Mouse (Mus musculus) lung, embryonic 14.5 days (tissue): ENCODE measurements around the gene Smim20. TPM values are rescaled to one million over a fixed set of nuclear protein-coding genes. Genes with fewer than 3 reads are reported as not detected.

Experiments
- ATAC-seq: fragments of 200-750 bp; cut with Nextera tagmentation; 2 replicates; pipeline ENCODE4 v1.8.0; 2017; ENCODE audit warnings: mild to moderate bottlenecking, moderate TSS enrichment, moderate library complexity; ENCODE audit not compliant: insufficient read depth
- DNase-seq: peaks from one replicate; pipeline ENCODE4 v3.0.0-alpha.2; 2015
- H3K27ac ChIP-seq: fragments of 300-500 bp; sonication (generic); 2 replicates; pipeline ENCODE4 v1.5.1; 2014; ENCODE audit warnings: low read depth, mild to moderate bottlenecking, moderate library complexity
- H3K27me3 ChIP-seq: fragments of 300-500 bp; sonication (generic); 2 replicates; pipeline ENCODE4 v1.6.1; 2014; ENCODE audit warnings: low read length, control low read depth; ENCODE audit not compliant: insufficient read depth
- H3K36me3 ChIP-seq: fragments of 300-500 bp; sonication (generic); 2 replicates; pipeline ENCODE4 v1.6.1; 2014; ENCODE audit warnings: control low read depth; ENCODE audit not compliant: insufficient read depth
- H3K4me1 ChIP-seq: fragments of 300-500 bp; sonication (generic); 2 replicates; pipeline ENCODE4 v1.6.1; 2014; ENCODE audit warnings: antibody characterized with exemption, control low read depth; ENCODE audit not compliant: insufficient read depth
- H3K4me2 ChIP-seq: fragments of 300-500 bp; sonication (generic); 2 replicates; pipeline ENCODE4 v1.6.1; 2014; ENCODE audit warnings: mild to moderate bottlenecking
- H3K4me3 ChIP-seq: fragments of 300-500 bp; sonication (generic); 2 replicates; pipeline ENCODE4 v1.5.1; 2014; ENCODE audit warnings: low read depth, low read length
- H3K9ac ChIP-seq: fragments of 300-500 bp; sonication (generic); 2 replicates; pipeline ENCODE4 v1.6.1; 2014
- H3K9me3 ChIP-seq: fragments of 300-500 bp; sonication (generic); 2 replicates; pipeline ENCODE4 v1.6.1; 2016; ENCODE audit warnings: low read depth, low read length, control low read depth
- CTCF ChIP-seq: IDR thresholded peaks from 2 replicates; pipeline ENCODE4 v1.5.1; 2016; ENCODE audit warnings: antibody characterized with exemption, low read depth
- WGBS: fragments of 180-500 bp; shearing (Covaris S2); extraction: QIAGEN DNeasy Blood & Tissue Kit; methylation state at CpG from one replicate; pipeline ENCODE4 v1.1.7; 2014; 5-methylcytosine and 5-hydroxymethylcytosine counted together
- polyA plus RNA-seq: library from polyadenylated mRNA; unstranded; fragments of >200 nt; fragmentation: Nextera tagmentation; extraction: Ambion mirVana; gene quantifications from 2 replicates; pipeline ENCODE4 v1.2.1, GENCODE M21; 2014

The Smim20 gene
- polyA plus RNA-seq, 1 experiment from 2014 or later = 98.3 TPM

DNA sequence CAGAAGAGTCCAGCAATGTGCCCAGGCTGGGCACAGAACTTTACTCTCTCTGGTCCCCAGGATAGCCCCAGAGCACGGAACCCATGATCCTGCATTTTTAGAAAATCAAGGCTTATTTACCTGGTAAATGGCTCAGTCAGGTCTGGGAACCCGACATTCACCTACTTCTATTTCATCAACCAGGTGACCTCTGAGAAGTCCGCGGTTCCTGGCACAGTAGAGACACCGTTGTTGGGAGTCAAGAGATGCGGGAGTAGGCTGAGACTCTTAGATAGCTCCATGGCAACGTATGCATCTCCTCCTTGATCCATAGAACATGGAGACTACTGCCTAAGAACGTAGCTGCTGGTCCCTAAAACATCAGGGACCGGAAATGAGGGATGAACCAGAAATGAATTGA is 55.0 kb downstream of the Smim20 start:
- DNase-seq (no peak), ATAC-seq (no peak)
- Histone ChIP-seq H3K4me3 (no peak overlapping the region), H3K27ac (no peak overlapping the region), H3K27me3 (no peaks in the 10 kb centered on the region), H3K4me2 (no peak overlapping the region), H3K4me1 (no peaks in the 10 kb centered on the region), H3K9ac (no peak overlapping the region), H3K36me3 (no peaks in the 10 kb centered on the region), H3K9me3 (no peaks in the 10 kb centered on the region)
- no peak for TF ChIP-seq CTCF
- 87% methylated on average over 9 of the region's 9 CpGs for WGBS

DNA sequence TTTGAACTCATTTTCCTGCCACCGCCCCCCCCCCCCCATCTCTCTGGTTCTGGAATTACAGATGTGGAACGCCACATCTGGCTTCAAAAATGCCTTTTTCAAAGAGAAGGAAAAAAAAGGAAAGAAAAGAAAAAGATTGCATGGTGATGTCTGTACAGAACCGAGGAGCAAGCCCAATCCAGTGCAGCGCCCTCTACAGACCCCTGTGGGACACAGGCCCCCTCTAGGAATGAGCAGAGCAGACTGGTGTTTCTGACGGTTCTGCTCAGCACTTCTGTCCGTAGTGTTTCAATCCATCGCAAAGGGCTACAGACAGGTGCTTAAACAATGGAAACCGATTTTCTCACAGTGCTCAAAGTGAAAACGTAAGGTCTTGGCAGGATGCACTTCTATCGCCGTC is 55.6 kb downstream of the Smim20 start:
- Histone ChIP-seq H3K9me3 (no peaks in the 10 kb centered on the region), H3K36me3 (no peaks in the 10 kb centered on the region), H3K9ac (no peak overlapping the region), H3K4me3 (no peak overlapping the region), H3K27me3 (no peaks in the 10 kb centered on the region), H3K27ac (no peak overlapping the region), H3K4me2 (no peak overlapping the region), H3K4me1 (no peaks in the 10 kb centered on the region)
- ATAC-seq (no peak), DNase-seq (no peak)
- WGBS = 71% methylated on average over 11 of the region's 11 CpGs
- 0 out of 2 replicates have a peak, but pooled peaks have one; percentile 1 for TF ChIP-seq CTCF

- Histone ChIP-seq H3K27ac (no peak overlapping the region), H3K9me3 (no peaks in the 10 kb centered on the region), H3K27me3 (no peaks in the 10 kb centered on the region), H3K36me3 (no peaks in the 10 kb centered on the region), H3K4me2 (no peak overlapping the region), H3K4me3 (no peak overlapping the region), H3K9ac (no peak overlapping the region), H3K4me1 (no peaks in the 10 kb centered on the region)
- 47% methylated on average over 7 of the region's 7 CpGs for WGBS
- no peak for ATAC-seq
- no peak for TF ChIP-seq CTCF
- DNase-seq = no peak
Observed at GRCm38 (mm10) chr5:53323121-53323520, 56.2 kb downstream of the Smim20 start.

DNA sequence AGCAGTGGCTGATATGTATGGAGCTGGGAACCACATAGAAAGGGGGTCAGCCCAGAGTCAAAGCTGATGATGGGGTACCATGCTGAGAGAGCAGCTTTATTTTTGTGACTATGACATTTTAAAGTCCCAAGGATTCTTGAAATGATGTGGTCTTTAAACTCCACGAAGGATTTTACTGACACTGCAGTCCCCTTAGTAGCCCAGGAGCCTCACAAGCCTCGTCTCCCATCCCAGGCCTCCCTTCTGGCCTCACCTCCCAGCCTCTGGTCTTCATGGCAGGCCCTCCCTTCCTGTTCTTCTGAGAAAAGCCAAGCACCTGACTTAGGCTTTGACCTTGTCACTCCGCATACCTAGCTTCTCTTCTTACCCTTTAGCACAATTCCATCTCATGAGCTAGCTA is 57.4 kb downstream of the Smim20 start:
- WGBS = 76% methylated on average over 3 of the region's 3 CpGs
- no peak for ATAC-seq
- no peak overlapping the region for H3K4me2 ChIP-seq
- no peaks in the 10 kb centered on the region for H3K36me3 ChIP-seq
- H3K9ac ChIP-seq = no peak overlapping the region
- H3K4me1 ChIP-seq = no peaks in the 10 kb centered on the region
- no peak for TF ChIP-seq CTCF
- DNase-seq = no peak
- H3K27ac ChIP-seq = no peak overlapping the region
- no peaks in the 10 kb centered on the region for H3K9me3 ChIP-seq
- no peak overlapping the region for H3K4me3 ChIP-seq
- H3K27me3 ChIP-seq = no peaks in the 10 kb centered on the region

DNA sequence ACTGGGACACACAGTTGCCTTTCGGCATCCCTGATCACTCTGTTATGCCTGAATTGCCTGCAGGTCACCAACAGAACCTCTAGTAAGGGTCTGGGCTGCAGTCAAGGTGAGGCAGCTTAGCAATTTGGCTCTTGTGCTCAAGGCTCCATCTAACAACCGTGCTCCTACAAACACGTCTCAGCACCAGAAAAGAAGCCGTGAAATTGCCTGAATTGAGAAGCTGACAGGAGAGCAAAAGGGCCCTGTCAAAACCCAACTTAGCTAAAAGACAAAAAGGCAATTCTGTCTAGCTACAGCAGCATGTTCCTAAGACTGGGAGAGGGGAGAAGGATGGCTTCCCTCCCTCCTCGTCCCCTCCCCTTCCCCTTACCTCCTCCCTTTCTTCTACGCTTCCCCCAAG is 57.9 kb downstream of the Smim20 start:
- WGBS = 56% methylated on average over 6 of the region's 6 CpGs
- DNase-seq (no peak), ATAC-seq (no peak)
- Histone ChIP-seq H3K27me3 (no peaks in the 10 kb centered on the region), H3K9ac (no peak overlapping the region), H3K36me3 (no peaks in the 10 kb centered on the region), H3K9me3 (no peaks in the 10 kb centered on the region), H3K4me2 (no peak overlapping the region), H3K4me3 (no peak overlapping the region), H3K27ac (no peak overlapping the region), H3K4me1 (no peaks in the 10 kb centered on the region)
- TF ChIP-seq CTCF = no peak

DNA sequence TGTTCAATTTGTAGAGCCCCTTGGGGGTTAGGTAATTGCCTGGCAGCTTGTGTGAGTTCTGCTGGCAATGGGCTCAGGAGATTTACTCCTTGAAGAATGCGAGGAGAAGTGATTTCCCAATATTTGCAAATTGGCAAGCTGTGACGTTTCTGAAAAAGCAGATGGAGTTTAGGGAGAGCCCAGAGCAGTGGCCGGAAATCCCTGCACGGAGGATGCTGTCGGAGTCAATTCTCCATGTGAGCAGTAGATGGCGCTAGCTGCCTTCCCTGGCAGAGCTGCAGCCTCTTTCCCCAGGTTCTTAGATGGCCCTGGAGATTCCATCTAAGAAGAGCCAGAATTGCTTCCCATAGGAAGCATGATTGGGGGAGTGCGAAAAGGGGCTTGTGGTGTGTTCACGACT is 59.1 kb downstream of the Smim20 start:
- H3K36me3 ChIP-seq = no peaks in the 10 kb centered on the region
- H3K9me3 ChIP-seq = no peaks in the 10 kb centered on the region
- peak; percentile 92 for TF ChIP-seq CTCF
- peak; percentile 76 for ATAC-seq
- H3K4me2 ChIP-seq = no peak overlapping the region
- DNase-seq = peak; percentile 92
- no peak overlapping the region for H3K27ac ChIP-seq
- no peak overlapping the region for H3K4me3 ChIP-seq
- no peak overlapping the region for H3K9ac ChIP-seq
- no peaks in the 10 kb centered on the region for H3K27me3 ChIP-seq
- H3K4me1 ChIP-seq = no peaks in the 10 kb centered on the region
- WGBS = 4% methylated on average over 8 of the region's 8 CpGs

GRCm38 (mm10) chr5:53326491-53326890 is 59.6 kb downstream of the Smim20 start:
- H3K9ac ChIP-seq = no peak overlapping the region
- WGBS = 47% methylated on average over 5 of the region's 5 CpGs
- no peaks in the 10 kb centered on the region for H3K9me3 ChIP-seq
- H3K36me3 ChIP-seq = no peaks in the 10 kb centered on the region
- no peaks in the 10 kb centered on the region for H3K4me1 ChIP-seq
- DNase-seq (no peak), ATAC-seq (peak; percentile 48; the same call in 1 of the 2 replicates)
- H3K27ac ChIP-seq = no peak overlapping the region
- H3K4me3 ChIP-seq = no peak overlapping the region
- no peaks in the 10 kb centered on the region for H3K27me3 ChIP-seq
- no peak overlapping the region for H3K4me2 ChIP-seq
- TF ChIP-seq CTCF = no peak

Other genes with a start within 250 kb of the Smim20 start
- gene Slc34a2, start 229.0 kb upstream of the Smim20 start, polyA plus RNA-seq = 0.67 and 0.83 TPM in 2 replicates
- gene Sel1l3, start 53.2 kb upstream of the Smim20 start, polyA plus RNA-seq = 6.8 and 6.9 TPM in 2 replicates
- gene Rbpj, start 199.1 kb downstream of the Smim20 start, polyA plus RNA-seq = 49.8 and 53.5 TPM in 2 replicates